Mouse (Mus musculus) neutrophil, adult 5-6 weeks (primary cell): ENCODE data around the gene Tinag. TPM values are rescaled to one million over a fixed set of nuclear protein-coding genes. Genes with fewer than 3 reads are reported as not detected.
"Not testable (repeated sequence)": the region's sequence is repeated elsewhere in the genome, so short reads cannot be mapped to it uniquely, and the experiment has no call there.

ENCODE experiments used
- ATAC-seq: fragments of 151-379, 151-347 bp; 2 replicates; pipeline ENCODE4 v1.8.0; 2017; ENCODE audit warnings: mild to moderate bottlenecking, moderate TSS enrichment; ENCODE audit not compliant: insufficient number of reproducible peaks, poor library complexity, low FRiP score, severe bottlenecking; ENCODE audit errors: extremely low read depth
- total RNA-seq: library from RNA; stranded (forward); fragments of 200-1000 nt; gene quantifications from 2 replicates; pipeline ENCODE4 v1.2.3, GENCODE M21; 2017

Gene Tinag
- total RNA-seq = not detected in 2 replicates

GRCm38 (mm10) chr9:77045585-77045984, at the start of gene Tinag:
TSS of gene Tinag (minus strand) at chr9:77045794.
- ATAC-seq = no peak

- ATAC-seq = not testable (repeated sequence)
Observed at GRCm38 (mm10) chr9:77083221-77083620, 37.6 kb upstream of the Tinag start.

GRCm38 (mm10) chr9:77071676-77072075, 26.1 kb upstream of the Tinag start:
- no peak for ATAC-seq

- no peak for ATAC-seq
Observed at GRCm38 (mm10) chr9:77056611-77057010, 11.0 kb upstream of the Tinag start.

- ATAC-seq = no peak
Observed at GRCm38 (mm10) chr9:77054426-77055193, 9.0 kb upstream of the Tinag start.

- ATAC-seq = no peak
Observed at GRCm38 (mm10) chr9:77051406-77051805, 5.8 kb upstream of the Tinag start.

- ATAC-seq = no peak
Observed at GRCm38 (mm10) chr9:77049669-77050068, 4.1 kb upstream of the Tinag start.

GRCm38 (mm10) chr9:77046067-77046715, 597 bp upstream of the Tinag start:
- ATAC-seq = no peak

- no peak for ATAC-seq
Observed at GRCm38 (mm10) chr9:77035361-77035760, 10.2 kb downstream of the Tinag start.

- ATAC-seq = no peak
Observed at GRCm38 (mm10) chr9:77032430-77033154, 13.0 kb downstream of the Tinag start.

GRCm38 (mm10) chr9:77025271-77025670, 20.3 kb downstream of the Tinag start:
- ATAC-seq = no peak

- ATAC-seq = no peak
Observed at GRCm38 (mm10) chr9:77018935-77019334, 26.7 kb downstream of the Tinag start.

GRCm38 (mm10) chr9:76996021-76996420, 49.6 kb downstream of the Tinag start:
- ATAC-seq = no peak

GRCm38 (mm10) chr9:76989946-76990345, 55.6 kb downstream of the Tinag start:
- no peak for ATAC-seq

- ATAC-seq = no peak
Observed at GRCm38 (mm10) chr9:76934813-76935212, 110.8 kb downstream of the Tinag start.

GRCm38 (mm10) chr9:76915093-76915661, 130.4 kb downstream of the Tinag start:
- ATAC-seq = no peak
